Mouse (Mus musculus) left cerebral cortex, postnatal 25 days (tissue): ENCODE measurements around the gene Arhgef1. TPM values are rescaled to one million over a fixed set of nuclear protein-coding genes. Genes with fewer than 3 reads are reported as not detected.

Experiments used
- DNase-seq, 2 experiments: peaks; one replicate each; pipeline ENCODE4 v3.0.0; 2022; ENCODE audit warnings: low spot score in 2 of 2, mixed read lengths in 1 of 2
- intact Hi-C: fragments of 180-260 bp; cut with DNase I; formaldehyde crosslinking; loops from one replicate; pipeline ENCODE4 v1.15.1; 2025
- microRNA-seq, 2 experiments: library from miRNA; unstranded; fragments of <30 nt; microRNA quantifications; one replicate each; pipeline ENCODE4 v1.2.0; 2022
- total RNA-seq, 2 experiments: library from RNA; stranded (reverse); gene quantifications; 2 replicates each; pipeline ENCODE4 v1.2.3; 2021

Gene Arhgef1
- total RNA-seq, 2 experiments from 2014 or later = 70.5 to 79.1 TPM

- peak; percentile 93 to 99 for DNase-seq
- intact Hi-C loops = loop anchor here (2.0 kb wide), 2 partner anchors 69 to 81 kb away; partner anchors contain the start of gene Arhgef1
These were observed 69.5 kb downstream of the Arhgef1 start, which contains the start of gene Rabac1 for GRCm38 (mm10) chr7:24971972-24972893. Gene Rabac1 (minus strand): TSS chr7:24972754.

GRCm38 (mm10) chr7:24973208-24973607, 70.5 kb downstream of the Arhgef1 start:
- DNase-seq = no peak
- intact Hi-C loops = no loop called here

GRCm38 (mm10) chr7:24973902-24974301, 71.2 kb downstream of the Arhgef1 start:
- DNase-seq = no peak
- intact Hi-C loops = no loop called here

DNA sequence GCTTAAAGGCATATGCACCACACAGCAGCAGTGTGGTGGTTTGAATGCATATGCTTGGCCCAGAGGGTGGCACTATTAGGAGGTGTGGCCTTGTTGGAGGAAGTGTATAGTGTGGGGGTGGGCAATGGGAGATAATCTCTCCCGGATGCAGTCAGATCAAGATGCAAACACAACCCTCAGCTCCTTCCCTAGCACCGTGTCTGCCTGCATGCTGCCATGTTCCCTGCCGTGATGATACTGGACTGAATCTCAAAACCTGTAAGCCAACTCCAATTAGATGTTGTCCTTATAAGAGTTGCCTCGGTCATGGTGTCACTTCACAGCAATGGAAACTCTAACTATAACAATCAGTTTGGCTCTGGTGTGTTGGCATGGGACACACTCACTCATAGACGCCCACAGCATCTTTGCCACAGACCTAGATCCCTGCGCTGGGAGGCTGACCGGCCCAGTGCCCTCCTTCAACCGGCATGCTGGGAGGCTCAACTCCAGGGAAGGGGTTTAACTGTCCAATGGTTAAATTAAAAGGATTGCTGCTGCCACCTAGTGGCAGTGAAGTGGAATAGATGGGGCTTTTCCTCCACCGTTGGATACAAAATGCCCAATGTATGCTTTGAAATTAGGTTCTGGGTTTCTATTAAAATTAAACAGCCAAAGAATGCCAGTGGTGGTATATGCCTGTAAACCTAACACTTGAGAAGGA, 72.3 kb downstream of the Arhgef1 start:
- intact Hi-C loops = no loop called here
- DNase-seq = peak in 1 of 2 experiments; percentile 51

Small RNA genes lying within 50 kb of the gene (microRNA-seq; reads per million reads assigned to microRNA genes)
- 12.4 to 15.1 reads per million in 2 experiments for gene Mir7046

Other genes starting within 250 kb of the Arhgef1 start
- gene Tex101, start 226.2 kb upstream of the Arhgef1 start, total RNA-seq = not detected
- not detected for gene BC049730, start 193.7 kb upstream of the Arhgef1 start, total RNA-seq
- gene Gm4763, start 176.0 kb upstream of the Arhgef1 start, total RNA-seq = not detected
- gene Cd177, start 142.6 kb upstream of the Arhgef1 start, total RNA-seq = not detected
- gene Ceacam10, start 125.7 kb upstream of the Arhgef1 start, total RNA-seq = not detected
- gene Gm9844, start 40.7 kb upstream of the Arhgef1 start, total RNA-seq = 1 to 10 TPM; 1.7 to 2.1 TPM
- gene Lypd4, start 33.0 kb upstream of the Arhgef1 start, total RNA-seq = not detected
- not detected for gene Dmrtc2, start 32.9 kb upstream of the Arhgef1 start, total RNA-seq
- 100 to 1,000 TPM; 446 to 451 TPM for gene Rps19, start 18.5 kb upstream of the Arhgef1 start, total RNA-seq
- under 1 TPM; 0.46 to 0.64 TPM for gene Cd79a, start 5.5 kb upstream of the Arhgef1 start, total RNA-seq
- not detected for gene Gm4881, start 41.6 kb downstream of the Arhgef1 start, total RNA-seq
- 100 to 1,000 TPM; 266 to 283 TPM for gene Rabac1, start 69.8 kb downstream of the Arhgef1 start, total RNA-seq
- 1,000 to 10,000 TPM; 1,972 to 2,046 TPM for gene Atp1a3, start 103.0 kb downstream of the Arhgef1 start, total RNA-seq
- gene Grik5, start 169.4 kb downstream of the Arhgef1 start, total RNA-seq = 100 to 1,000 TPM; 215 to 242 TPM
- gene Zfp574, start 169.7 kb downstream of the Arhgef1 start, total RNA-seq = 10 to 100 TPM; 31.4 to 37.0 TPM